Mouse (Mus musculus) urinary bladder, postnatal 25 days (tissue): ENCODE measurements at regions not wholly inside any gene's neighbourhood (a gene's known extent, or its start where the extent isn't known, plus 50 kb on each side); places are given as distances from the start of the nearest gene placed in this dataset.
"Not testable (repeated sequence)": the region's sequence is repeated elsewhere in the genome, so short reads cannot be mapped to it uniquely, and the experiment has no call there.

Source experiments
- DNase-seq: peaks from one replicate; pipeline ENCODE4 v3.0.0; 2022; ENCODE audit warnings: low spot score

DNA sequence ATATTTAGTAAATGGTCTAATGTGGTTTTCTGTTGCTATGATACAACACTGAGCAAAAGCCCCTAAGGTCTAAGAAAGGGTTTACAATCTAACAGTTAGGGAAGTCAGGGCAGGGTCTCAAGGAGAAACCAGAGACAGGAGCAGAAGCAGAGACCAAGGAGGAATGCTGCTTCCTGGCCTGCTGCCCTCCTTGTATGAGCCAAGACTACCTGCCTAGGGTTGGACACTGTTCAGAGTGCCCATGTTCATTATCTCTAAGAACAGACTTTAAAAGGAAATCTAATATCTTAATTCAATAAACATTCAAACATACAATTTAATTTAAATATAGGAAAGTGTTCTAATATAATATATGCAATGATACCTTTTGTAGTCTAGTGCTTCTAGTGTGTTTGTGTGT, 63.0 kb upstream of the Tmem106b start:
- no peak for DNase-seq

DNA sequence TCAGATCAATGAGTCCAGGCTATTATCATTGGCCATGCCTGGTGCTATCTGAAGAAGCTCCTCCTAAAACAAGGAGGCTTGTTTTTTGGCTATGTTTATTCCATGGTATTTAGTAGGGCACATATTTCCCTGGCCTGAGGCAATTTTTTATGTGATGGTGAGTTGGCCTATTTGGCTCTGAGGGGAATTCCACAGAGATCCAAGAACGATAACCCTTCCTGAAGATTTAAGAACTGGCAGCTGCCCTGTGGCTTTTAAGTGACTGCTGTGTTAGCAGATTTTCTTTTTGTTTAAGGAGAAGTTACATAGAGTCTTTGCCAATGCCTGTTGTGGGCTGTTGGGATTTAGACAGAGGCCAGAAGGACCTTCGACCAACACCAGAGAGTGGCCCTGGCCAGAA, 74.9 kb upstream of the Tmem106b start:
- DNase-seq = no peak

- DNase-seq = no peak
These were observed 75.8 kb upstream of the Tmem106b start for GRCm38 (mm10) chr6:12993772-12994171.

GRCm38 (mm10) chr6:12977184-12977897, 92.2 kb upstream of the Tmem106b start:
- no peak for DNase-seq

- DNase-seq = no peak
These were observed 98.0 kb upstream of the Tmem106b start for GRCm38 (mm10) chr6:12971604-12972003.

DNA sequence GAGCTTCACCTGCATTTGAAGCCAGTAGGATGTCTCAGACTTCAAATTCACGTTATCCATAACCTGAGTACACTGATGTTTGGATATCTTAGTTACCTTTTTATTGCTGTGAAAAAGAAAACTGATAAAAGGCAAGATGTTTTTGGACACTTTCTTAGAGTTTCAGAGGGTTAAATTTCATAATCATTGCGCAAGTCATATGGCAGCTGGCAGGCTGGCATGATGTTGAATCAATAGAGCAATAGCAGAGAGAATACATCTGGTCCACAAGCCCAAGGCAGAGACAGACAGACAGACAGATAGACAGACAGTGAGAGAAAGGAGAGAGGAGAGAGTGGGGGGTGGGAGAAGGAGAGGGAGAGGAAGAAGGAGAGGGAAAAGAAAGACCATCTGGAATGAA, 102.3 kb upstream of the Tmem106b start:
- no peak for DNase-seq

- DNase-seq = no peak
These were observed 111.8 kb upstream of the Tmem106b start for GRCm38 (mm10) chr6:12957797-12958196.

DNA sequence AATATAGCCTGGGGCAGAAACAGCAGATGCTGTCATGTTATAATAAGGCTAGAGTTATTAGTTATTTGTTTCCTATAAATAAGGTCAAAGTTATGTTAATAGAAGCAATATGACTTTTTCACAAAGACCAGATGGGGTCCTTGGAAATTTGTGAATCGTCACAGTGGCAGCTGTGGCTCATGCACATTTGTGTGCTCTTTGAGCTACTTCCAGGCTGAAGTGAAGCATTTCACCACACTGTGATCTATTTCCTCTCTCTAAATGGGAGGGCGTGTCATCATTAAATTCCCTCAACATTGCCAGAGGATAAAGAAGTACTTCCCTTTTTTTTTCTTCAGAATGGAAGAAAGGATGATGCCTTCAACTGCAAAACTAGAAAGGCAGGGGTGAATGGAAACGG, 157.9 kb upstream of the Tmem106b start:
- no peak for DNase-seq

DNA sequence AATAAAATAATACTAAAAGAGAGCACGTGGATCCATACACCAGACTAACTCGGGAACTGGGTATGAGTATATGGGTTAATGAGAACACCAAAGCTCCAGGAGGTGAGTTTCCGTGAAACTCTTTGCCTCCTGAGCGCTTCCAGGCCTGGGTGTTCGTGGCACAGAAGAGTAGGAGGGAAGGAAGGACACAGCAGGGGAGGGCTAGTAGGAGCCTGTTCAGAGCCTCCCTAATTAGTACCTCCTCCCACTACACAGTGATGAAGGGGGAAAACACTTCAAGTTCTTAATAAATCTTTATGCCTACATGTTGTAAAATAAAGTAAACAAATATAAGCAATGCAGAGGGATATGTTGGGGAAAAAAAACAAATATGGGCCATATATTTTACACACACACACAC, 143.7 kb upstream of the Thsd7a start:
- DNase-seq = no peak

GRCm38 (mm10) chr6:12876947-12877346, 127.7 kb upstream of the Thsd7a start:
- DNase-seq = not testable (repeated sequence)

DNA sequence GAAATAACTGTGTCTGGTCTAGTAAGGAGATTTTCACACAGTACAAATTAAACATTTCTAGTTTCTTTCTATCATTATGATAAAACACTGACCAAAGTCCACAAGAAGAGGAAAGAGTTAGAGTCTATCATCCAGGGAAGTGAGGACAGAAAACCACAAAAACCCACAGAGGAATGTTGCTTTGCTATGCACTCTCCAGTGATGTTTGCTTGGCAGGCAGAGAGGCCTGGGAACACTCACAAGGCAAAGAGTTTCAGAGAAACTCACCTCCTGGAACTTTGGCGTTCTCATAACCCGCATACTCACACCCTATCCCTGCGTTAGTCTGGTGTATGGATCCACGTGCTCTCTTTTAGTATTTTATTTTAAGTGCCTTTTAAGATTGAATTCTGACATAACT, 127.2 kb upstream of the Thsd7a start:
- no peak for DNase-seq

GRCm38 (mm10) chr6:12868251-12868650, 119.0 kb upstream of the Thsd7a start:
- no peak for DNase-seq

DNA sequence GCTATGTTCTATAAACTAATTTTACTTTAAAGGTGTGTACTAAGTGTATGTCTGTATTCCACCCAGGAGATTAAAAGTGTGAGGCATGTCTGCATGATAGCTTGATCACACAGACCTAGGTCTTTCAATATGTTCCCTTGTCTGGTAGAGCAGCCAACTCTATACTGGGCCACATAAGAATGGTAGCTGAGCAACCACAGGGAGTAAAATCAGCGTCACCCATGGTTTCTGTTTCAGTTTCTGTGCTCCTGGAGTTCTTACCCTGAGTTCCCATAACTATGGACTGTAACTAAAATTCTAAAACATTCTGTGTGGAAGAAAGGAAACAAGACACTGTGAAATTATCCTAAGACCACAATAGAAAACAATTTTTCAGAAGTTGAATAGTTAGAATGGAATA, 102.8 kb upstream of the Thsd7a start:
- DNase-seq = no peak

DNA sequence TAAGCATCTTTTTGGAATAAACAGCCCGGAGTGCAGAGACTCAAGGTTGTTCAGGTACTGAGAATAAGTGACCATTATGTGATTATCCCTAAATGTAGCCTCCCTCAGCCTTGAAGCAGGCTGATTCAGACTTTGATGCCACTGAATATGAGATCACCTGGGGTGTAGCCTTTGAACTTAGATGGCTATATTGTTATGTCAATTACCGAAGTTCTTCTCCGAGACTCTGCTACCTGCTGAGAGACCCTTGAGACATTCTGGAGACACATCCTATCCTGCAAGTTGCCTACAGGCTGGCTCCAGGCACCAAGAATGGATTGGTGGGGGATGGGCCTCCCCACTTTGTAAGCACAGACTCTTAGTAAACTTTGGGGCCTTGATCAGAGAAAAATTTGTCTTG, 85.9 kb upstream of the Thsd7a start:
- not testable (repeated sequence) for DNase-seq

GRCm38 (mm10) chr6:12833358-12833757, 84.1 kb upstream of the Thsd7a start:
- no peak for DNase-seq

GRCm38 (mm10) chr6:12831916-12832315, 82.7 kb upstream of the Thsd7a start:
- DNase-seq = no peak

- no peak for DNase-seq
These were observed 82.3 kb upstream of the Thsd7a start for GRCm38 (mm10) chr6:12831485-12831884.

- DNase-seq = no peak
These were observed 78.5 kb upstream of the Thsd7a start for GRCm38 (mm10) chr6:12827745-12828144.

DNA sequence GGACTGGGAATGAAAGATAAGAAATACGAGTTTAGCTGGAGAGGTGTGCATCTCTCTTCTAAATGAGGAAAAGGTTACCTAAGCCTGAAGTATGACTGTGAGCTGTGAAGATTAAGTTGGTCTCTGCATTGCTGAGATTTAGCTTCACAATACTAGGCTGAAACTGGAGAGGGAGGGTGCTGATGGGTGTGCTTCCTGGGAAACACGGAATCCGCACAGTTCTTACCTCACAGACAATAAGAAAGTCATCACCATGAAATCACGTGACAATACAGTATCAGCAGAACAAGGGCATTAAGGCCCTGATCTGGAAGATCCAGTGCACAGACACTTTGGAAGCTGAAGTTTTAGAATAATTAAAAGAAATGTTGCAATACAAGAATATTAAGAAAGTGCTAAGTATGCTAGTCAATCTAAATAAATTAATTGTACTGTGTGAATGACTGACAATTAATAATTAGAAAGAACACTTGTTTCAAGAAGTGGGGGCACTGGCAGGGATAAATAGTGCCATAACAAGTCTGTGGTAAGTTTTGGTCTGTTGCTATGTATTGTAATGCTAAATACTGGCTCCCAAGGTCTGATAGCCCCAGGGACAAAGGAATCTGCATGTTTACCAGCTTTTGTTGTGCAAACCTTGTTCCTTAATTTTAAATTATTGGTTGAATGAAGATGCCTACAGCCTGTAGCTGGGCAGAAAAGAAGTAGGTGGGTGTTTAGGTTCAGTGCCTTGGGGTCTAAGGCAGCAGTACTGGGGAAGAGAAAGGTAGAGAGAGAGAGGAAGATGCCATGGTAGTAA, 66.0 kb upstream of the Thsd7a start:
- DNase-seq = no peak

- DNase-seq = peak; percentile 7
These were observed 64.6 kb upstream of the Thsd7a start for GRCm38 (mm10) chr6:12813781-12814180.

DNA sequence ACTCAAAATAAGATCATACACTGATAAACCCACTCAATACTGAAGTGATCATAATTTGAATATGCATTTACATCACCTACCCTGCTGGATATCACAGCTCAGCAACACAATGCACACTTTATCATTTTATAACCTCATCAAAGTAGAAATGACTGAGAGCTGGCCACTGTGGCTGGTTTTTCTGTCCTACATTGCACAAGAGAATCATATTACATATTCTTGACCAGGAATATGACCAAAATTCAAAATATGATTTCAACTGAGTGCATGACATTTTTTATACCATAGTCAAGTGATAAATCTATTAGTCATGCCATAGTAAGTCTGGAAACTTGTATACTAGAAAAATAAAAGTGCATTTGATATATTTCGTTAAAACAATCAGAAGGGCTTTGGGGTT, 63.3 kb upstream of the Thsd7a start:
- no peak for DNase-seq

DNA sequence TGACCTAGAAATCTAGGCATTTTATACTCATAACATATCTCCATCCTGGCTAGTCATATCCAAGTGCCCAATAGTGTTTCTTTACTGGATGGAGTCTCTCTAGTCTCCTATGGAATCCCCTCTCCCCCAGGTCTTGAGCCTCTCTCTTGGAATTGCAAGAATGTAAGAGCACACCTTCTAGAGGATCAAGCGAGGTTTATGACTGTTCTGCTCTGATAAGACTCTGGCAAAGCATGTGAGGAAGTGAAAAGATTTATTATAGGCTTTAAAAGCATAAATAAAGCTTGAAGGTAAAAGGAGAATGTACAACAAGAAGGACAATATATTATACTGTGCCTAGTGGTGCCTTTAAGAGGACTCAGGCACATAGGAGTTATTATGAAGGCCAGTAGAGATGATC, 62.8 kb upstream of the Thsd7a start:
- no peak for DNase-seq

GRCm38 (mm10) chr6:12809601-12810000, 60.4 kb upstream of the Thsd7a start:
- DNase-seq = no peak
